Mouse (Mus musculus) forebrain, embryonic 11.5 days (tissue): ENCODE results near the gene Chdh. TPM values are rescaled to one million over a fixed set of nuclear protein-coding genes. Genes with fewer than 3 reads are reported as not detected.

Source experiments
- ATAC-seq: fragments of 200-750 bp; cut with Nextera tagmentation; replicated peaks from 2 replicates; pipeline ENCODE4 v1.8.0; 2017; ENCODE audit warnings: moderate TSS enrichment; ENCODE audit not compliant: low FRiP score
- DNase-seq: peaks from one replicate; pipeline ENCODE4 v3.0.0-alpha.2; 2017; ENCODE audit warnings: low spot score
- H3K27ac ChIP-seq: fragments of 300-500 bp; sonication (generic); 2 replicates; pipeline ENCODE4 v1.5.1; 2014; ENCODE audit warnings: low read depth, low read length
- H3K27me3 ChIP-seq: fragments of 300-500 bp; sonication (generic); 2 replicates; pipeline ENCODE4 v1.6.1; 2014; ENCODE audit warnings: mild to moderate bottlenecking, low read length, mixed read lengths; ENCODE audit not compliant: control insufficient read depth, insufficient read depth
- H3K36me3 ChIP-seq: fragments of 300-500 bp; sonication (generic); 2 replicates; pipeline ENCODE4 v1.6.1; 2014; ENCODE audit warnings: mild to moderate bottlenecking, low read length, moderate library complexity, mixed read lengths; ENCODE audit not compliant: control insufficient read depth, insufficient read depth
- H3K4me1 ChIP-seq: fragments of 300-500 bp; sonication (generic); replicated peaks from 2 replicates; pipeline ENCODE4 v1.6.1; 2014; ENCODE audit warnings: low read length, mixed read lengths; ENCODE audit not compliant: control insufficient read depth, insufficient read depth
- H3K4me2 ChIP-seq: fragments of 300-500 bp; sonication (generic); 2 replicates; pipeline ENCODE4 v1.6.1; 2014; ENCODE audit warnings: low read depth, mild to moderate bottlenecking, low read length, moderate library complexity, mixed read lengths; ENCODE audit not compliant: severe bottlenecking
- H3K4me3 ChIP-seq: fragments of 300-500 bp; sonication (generic); 2 replicates; pipeline ENCODE4 v1.5.1; 2014; ENCODE audit warnings: low read depth, low read length
- H3K9ac ChIP-seq: fragments of 300-500 bp; sonication (generic); 2 replicates; pipeline ENCODE4 v1.6.1; 2014; ENCODE audit warnings: low read length
- H3K9me3 ChIP-seq: fragments of 300-500 bp; sonication (generic); 2 replicates; pipeline ENCODE4 v1.6.1; 2016; ENCODE audit warnings: low read length, mixed read lengths; ENCODE audit not compliant: control insufficient read depth
- WGBS: fragments of 180-500 bp; shearing (Covaris S2); extraction: QIAGEN DNeasy Blood & Tissue Kit; methylation state at CpG from one replicate; pipeline ENCODE4 v1.1.7; 2014; 5-methylcytosine and 5-hydroxymethylcytosine counted together
- polyA plus RNA-seq: library from polyadenylated mRNA; unstranded; fragments of >200 nt; fragmentation: Nextera tagmentation; extraction: Ambion mirVana; gene quantifications from 2 replicates; pipeline ENCODE4 v1.2.1, GENCODE M21; 2014

The Chdh gene
- polyA plus RNA-seq, 1 experiment from 2014 or later: not detected

DNA sequence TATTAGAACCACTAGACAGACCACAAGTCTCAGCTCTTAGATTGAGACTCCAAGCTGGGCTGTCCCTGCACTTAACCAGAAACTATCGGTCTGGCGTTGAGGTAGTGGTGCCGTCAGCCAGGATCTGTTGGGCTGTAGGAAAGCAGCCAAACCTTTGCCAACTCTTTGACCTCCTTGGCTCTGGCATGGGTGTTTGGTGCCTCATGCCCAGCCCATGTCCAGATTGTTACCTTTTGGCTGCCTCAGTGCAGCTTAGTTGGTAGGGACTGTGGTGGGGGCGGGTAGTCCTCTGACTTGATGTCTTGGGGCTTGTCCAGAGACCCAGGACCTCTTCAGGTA lies 9.6 kb downstream of the Chdh start:
- no peaks in the 10 kb centered on the region for H3K36me3 ChIP-seq
- H3K4me1 ChIP-seq: no peaks in the 10 kb centered on the region
- H3K4me3 ChIP-seq: no peak overlapping the region
- DNase-seq (no peak), ATAC-seq (no peak)
- H3K4me2 ChIP-seq: no peak overlapping the region
- H3K27me3 ChIP-seq: no peaks in the 10 kb centered on the region
- H3K9me3 ChIP-seq: no peaks in the 10 kb centered on the region
- no peak overlapping the region for H3K27ac ChIP-seq
- no peak overlapping the region for H3K9ac ChIP-seq
- WGBS: 86% methylated on average over 4 of the region's 4 CpGs

DNA sequence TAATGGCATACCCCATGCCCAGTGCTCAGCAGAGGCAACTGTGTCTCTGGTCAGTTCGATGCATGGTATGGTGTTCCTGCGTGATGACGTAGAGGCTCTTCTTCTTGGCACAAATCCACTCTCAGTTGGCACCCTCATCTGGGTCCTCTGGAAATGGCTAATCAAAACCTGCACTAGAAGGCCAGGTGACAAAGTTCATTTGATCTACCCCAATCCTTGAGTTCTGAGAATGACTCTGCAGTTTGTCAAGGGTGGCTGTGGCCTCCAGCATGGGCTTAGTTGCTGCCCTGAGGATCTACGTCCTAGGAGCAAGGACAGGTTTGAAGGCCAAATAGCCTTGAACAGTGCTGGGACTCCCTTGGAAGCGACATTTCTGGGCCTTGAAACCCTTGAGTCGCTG lies 10.0 kb downstream of the Chdh start:
- Histone ChIP-seq H3K4me3 (no peak overlapping the region), H3K4me1 (no peaks in the 10 kb centered on the region), H3K27ac (no peak overlapping the region), H3K9ac (no peak overlapping the region), H3K27me3 (no peaks in the 10 kb centered on the region), H3K9me3 (no peaks in the 10 kb centered on the region), H3K4me2 (no peak overlapping the region), H3K36me3 (no peaks in the 10 kb centered on the region)
- WGBS: 92% methylated on average over 6 of the region's 6 CpGs
- DNase-seq (no peak), ATAC-seq (no peak)

GRCm38 (mm10) chr14:30019375-30019774 lies 10.6 kb downstream of the Chdh start:
- WGBS: 95% methylated on average over 8 of the region's 8 CpGs
- Histone ChIP-seq H3K27ac (no peak overlapping the region), H3K9me3 (no peaks in the 10 kb centered on the region), H3K4me1 (no peaks in the 10 kb centered on the region), H3K27me3 (no peaks in the 10 kb centered on the region), H3K9ac (no peak overlapping the region), H3K4me3 (no peak overlapping the region), H3K36me3 (no peaks in the 10 kb centered on the region), H3K4me2 (no peak overlapping the region)
- DNase-seq (no peak), ATAC-seq (no peak)

- Histone ChIP-seq H3K27ac (no peak overlapping the region), H3K4me3 (no peak overlapping the region), H3K4me2 (no peak overlapping the region), H3K9ac (no peak overlapping the region), H3K36me3 (no peaks in the 10 kb centered on the region), H3K4me1 (no peaks in the 10 kb centered on the region), H3K9me3 (no peaks in the 10 kb centered on the region), H3K27me3 (no peaks in the 10 kb centered on the region)
- ATAC-seq (no peak), DNase-seq (no peak)
- 43% methylated on average over 9 of the region's 9 CpGs for WGBS
These were observed 11.2 kb downstream of the Chdh start for GRCm38 (mm10) chr14:30019792-30020575.

GRCm38 (mm10) chr14:30022471-30022870 lies 13.6 kb downstream of the Chdh start:
- WGBS: 94% methylated on average over 6 of the region's 6 CpGs
- no peaks in the 10 kb centered on the region for H3K9me3 ChIP-seq
- H3K27ac ChIP-seq: no peak overlapping the region
- H3K4me1 ChIP-seq: no peaks in the 10 kb centered on the region
- H3K4me2 ChIP-seq: no peak overlapping the region
- no peak overlapping the region for H3K9ac ChIP-seq
- no peaks in the 10 kb centered on the region for H3K27me3 ChIP-seq
- no peak overlapping the region for H3K4me3 ChIP-seq
- DNase-seq: no peak
- no peak for ATAC-seq
- H3K36me3 ChIP-seq: no peaks in the 10 kb centered on the region

- H3K36me3 ChIP-seq: no peaks in the 10 kb centered on the region
- no peak overlapping the region for H3K4me3 ChIP-seq
- DNase-seq: no peak
- no peak overlapping the region for H3K27ac ChIP-seq
- ATAC-seq: no peak
- WGBS: 74% methylated on average over 7 of the region's 7 CpGs
- H3K4me2 ChIP-seq: no peak overlapping the region
- no peak overlapping the region for H3K9ac ChIP-seq
- H3K4me1 ChIP-seq: no peaks in the 10 kb centered on the region
- H3K9me3 ChIP-seq: no peaks in the 10 kb centered on the region
- no peaks in the 10 kb centered on the region for H3K27me3 ChIP-seq
These were observed 15.6 kb downstream of the Chdh start for GRCm38 (mm10) chr14:30024387-30024786.

DNA sequence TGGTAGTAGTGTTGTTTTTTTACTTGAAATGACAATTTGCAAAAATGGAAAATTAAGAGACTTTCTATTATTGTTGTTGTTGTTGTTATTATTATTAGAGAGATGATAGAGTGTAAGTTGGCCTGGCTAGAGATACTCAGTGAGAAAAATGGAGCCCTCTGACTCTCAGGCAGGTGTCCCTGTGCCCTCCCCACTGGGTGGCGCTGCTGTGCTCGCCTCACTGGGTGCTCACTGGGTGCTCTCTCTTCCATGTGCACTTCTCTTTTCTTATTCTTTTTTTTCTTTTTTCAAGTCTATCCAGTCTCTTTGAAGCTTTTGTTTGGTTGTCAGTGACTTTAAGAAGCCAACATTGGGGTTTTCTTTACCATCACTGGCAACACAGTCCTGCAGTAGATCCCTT lies 18.6 kb downstream of the Chdh start:
- Histone ChIP-seq H3K27me3 (no peaks in the 10 kb centered on the region), H3K4me3 (no peak overlapping the region), H3K36me3 (no peaks in the 10 kb centered on the region), H3K9ac (no peak overlapping the region), H3K27ac (no peak overlapping the region), H3K9me3 (no peaks in the 10 kb centered on the region), H3K4me1 (no peaks in the 10 kb centered on the region), H3K4me2 (no peak overlapping the region)
- 37% methylated on average over 2 of the region's 2 CpGs for WGBS
- no peak for ATAC-seq
- no peak for DNase-seq

DNA sequence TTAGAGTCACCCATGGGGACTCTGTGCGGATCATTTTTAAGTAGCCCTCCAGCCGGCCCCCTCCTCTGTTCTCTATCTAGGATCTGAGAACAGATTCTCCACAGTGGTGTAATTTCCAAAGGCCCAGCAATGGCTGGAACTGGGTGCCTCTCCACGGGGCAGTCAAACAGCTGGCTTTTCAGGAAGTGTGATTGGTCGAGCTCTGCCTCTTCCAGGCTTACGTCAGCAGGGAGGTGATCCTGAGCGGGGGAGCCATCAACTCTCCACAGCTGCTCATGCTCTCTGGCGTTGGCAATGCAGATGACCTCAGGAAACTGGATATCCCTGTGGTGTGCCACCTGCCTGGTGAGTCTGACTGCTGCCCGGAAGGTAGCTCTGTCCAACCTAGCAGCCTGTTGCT lies 24.6 kb downstream of the Chdh start:
- H3K36me3 ChIP-seq: no peaks in the 10 kb centered on the region
- no peak overlapping the region for H3K4me3 ChIP-seq
- WGBS: 74% methylated on average over 8 of the region's 8 CpGs
- H3K4me1 ChIP-seq: no peaks in the 10 kb centered on the region
- no peaks in the 10 kb centered on the region for H3K9me3 ChIP-seq
- no peaks in the 10 kb centered on the region for H3K27me3 ChIP-seq
- ATAC-seq: no peak
- H3K27ac ChIP-seq: no peak overlapping the region
- no peak overlapping the region for H3K4me2 ChIP-seq
- no peak overlapping the region for H3K9ac ChIP-seq
- no peak for DNase-seq

DNA sequence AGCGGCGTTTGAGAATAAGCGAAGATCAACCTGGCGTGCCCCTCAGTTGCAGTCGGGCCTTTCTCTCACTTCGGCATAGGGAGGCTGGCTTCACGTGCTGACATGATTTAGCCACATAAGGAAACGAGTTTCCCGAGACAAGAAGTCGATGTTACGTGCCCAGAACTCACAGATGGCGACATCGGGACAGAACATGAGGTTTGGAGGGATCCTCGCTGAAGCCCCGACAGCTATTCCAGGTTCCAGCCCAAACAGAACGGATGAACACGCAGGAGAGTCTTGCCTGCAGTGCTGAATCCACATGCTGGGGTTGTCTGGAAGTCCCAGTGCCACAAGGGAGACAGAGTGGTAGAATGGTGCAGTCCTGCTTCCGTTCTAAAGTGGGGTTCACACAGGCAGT lies 29.6 kb downstream of the Chdh start:
- H3K9me3 ChIP-seq: no peaks in the 10 kb centered on the region
- no peak overlapping the region for H3K4me2 ChIP-seq
- DNase-seq (no peak), ATAC-seq (no peak)
- no peaks in the 10 kb centered on the region for H3K27me3 ChIP-seq
- H3K27ac ChIP-seq: no peak overlapping the region
- 89% methylated on average over 18 of the region's 18 CpGs for WGBS
- H3K9ac ChIP-seq: no peak overlapping the region
- H3K4me1 ChIP-seq: no peaks in the 10 kb centered on the region
- no peaks in the 10 kb centered on the region for H3K36me3 ChIP-seq
- H3K4me3 ChIP-seq: no peak overlapping the region
